Mouse (Mus musculus) embryonic facial prominence, embryonic 11.5 days (tissue): Measurements from ENCODE around the gene Hectd1. TPM values are rescaled to one million over a fixed set of nuclear protein-coding genes. Genes with fewer than 3 reads are reported as not detected.

Experiments used
- ATAC-seq: fragments of 200-750 bp; cut with Nextera tagmentation; replicated peaks from 2 replicates; pipeline ENCODE4 v1.8.0; 2017; ENCODE audit warnings: low read depth; ENCODE audit not compliant: insufficient number of reproducible peaks, low FRiP score, low TSS enrichment
- DNase-seq: peaks from one replicate; pipeline ENCODE4 v3.0.0-alpha.2; 2015; ENCODE audit warnings: low spot score
- H3K27ac ChIP-seq: fragments of 300-500 bp; sonication (generic); replicated peaks from 2 replicates; pipeline ENCODE4 v1.5.1; 2014; ENCODE audit warnings: mild to moderate bottlenecking, low read depth, low read length, control low read depth
- H3K27me3 ChIP-seq: fragments of 300-500 bp; sonication (generic); 2 replicates; pipeline ENCODE4 v1.6.1; 2014; ENCODE audit warnings: mild to moderate bottlenecking, low read length, moderate library complexity, mixed read lengths; ENCODE audit not compliant: control insufficient read depth, insufficient read depth
- H3K36me3 ChIP-seq: fragments of 300-500 bp; sonication (generic); replicated peaks from 2 replicates; pipeline ENCODE4 v1.6.1; 2014; ENCODE audit warnings: low read depth, mild to moderate bottlenecking, low read length, moderate library complexity, mixed read lengths; ENCODE audit not compliant: control insufficient read depth, insufficient read depth
- H3K4me1 ChIP-seq: fragments of 300-500 bp; sonication (generic); 2 replicates; pipeline ENCODE4 v1.6.1; 2014; ENCODE audit warnings: low read length, mixed read lengths; ENCODE audit not compliant: control insufficient read depth, insufficient read depth
- H3K4me2 ChIP-seq: fragments of 300-500 bp; sonication (generic); 2 replicates; pipeline ENCODE4 v1.6.1; 2014; ENCODE audit warnings: low read depth, mild to moderate bottlenecking, control low read depth, low read length, moderate library complexity
- H3K4me3 ChIP-seq: fragments of 300-500 bp; sonication (generic); 2 replicates; pipeline ENCODE4 v1.5.1; 2014; ENCODE audit warnings: low read depth, low read length, control low read depth
- H3K9ac ChIP-seq: fragments of 300-500 bp; sonication (generic); replicated peaks from 2 replicates; pipeline ENCODE4 v1.6.1; 2014; ENCODE audit warnings: mild to moderate bottlenecking, control low read depth, low read length
- H3K9me3 ChIP-seq: fragments of 300-500 bp; sonication (generic); replicated peaks from 2 replicates; pipeline ENCODE4 v1.6.1; 2016; ENCODE audit warnings: mild to moderate bottlenecking, low read length, inconsistent platforms, mixed read lengths; ENCODE audit not compliant: control insufficient read depth
- WGBS: fragments of 180-500 bp; shearing (Covaris S2); extraction: QIAGEN DNeasy Blood & Tissue Kit; methylation state at CpG from one replicate; pipeline ENCODE4 v1.1.7; 2014; 5-methylcytosine and 5-hydroxymethylcytosine counted together
- polyA plus RNA-seq: library from polyadenylated mRNA; unstranded; fragments of >200 nt; fragmentation: Nextera tagmentation; extraction: Ambion mirVana; gene quantifications from 2 replicates; pipeline ENCODE4 v1.2.1, GENCODE M21; 2014

The Hectd1 gene
- polyA plus RNA-seq, 1 experiment from 2014 or later = 33.7 TPM

GRCm38 (mm10) chr12:51784842-51785241 is 44.5 kb downstream of the Hectd1 start:
- Histone ChIP-seq H3K36me3 (peaks cover 8% of the 10 kb centered on the region), H3K9ac (no peak overlapping the region), H3K4me1 (no peaks in the 10 kb centered on the region), H3K27ac (no peak overlapping the region), H3K4me2 (no peak overlapping the region), H3K9me3 (no peaks in the 10 kb centered on the region), H3K4me3 (no peak overlapping the region), H3K27me3 (no peaks in the 10 kb centered on the region)
- peak; percentile 36 for DNase-seq
- no peak for ATAC-seq
- 91% methylated on average over 7 of the region's 7 CpGs for WGBS

GRCm38 (mm10) chr12:51768702-51769101 is 60.6 kb downstream of the Hectd1 start:
- H3K36me3 ChIP-seq = peaks cover 11% of the 10 kb centered on the region
- 94% methylated on average over 15 of the region's 15 CpGs for WGBS
- ATAC-seq = no peak
- no peak overlapping the region for H3K4me2 ChIP-seq
- H3K4me3 ChIP-seq = no peak overlapping the region
- no peak for DNase-seq
- no peaks in the 10 kb centered on the region for H3K9me3 ChIP-seq
- no peaks in the 10 kb centered on the region for H3K4me1 ChIP-seq
- no peak overlapping the region for H3K9ac ChIP-seq
- H3K27ac ChIP-seq = no peak overlapping the region
- no peaks in the 10 kb centered on the region for H3K27me3 ChIP-seq

GRCm38 (mm10) chr12:51767454-51767853 is 61.9 kb downstream of the Hectd1 start:
- DNase-seq (no peak), ATAC-seq (no peak)
- H3K36me3 ChIP-seq = peaks cover 11% of the 10 kb centered on the region
- no peaks in the 10 kb centered on the region for H3K27me3 ChIP-seq
- no peaks in the 10 kb centered on the region for H3K9me3 ChIP-seq
- no peaks in the 10 kb centered on the region for H3K4me1 ChIP-seq
- WGBS = 94% methylated on average over 4 of the region's 4 CpGs
- no peak overlapping the region for H3K4me3 ChIP-seq
- no peak overlapping the region for H3K27ac ChIP-seq
- no peak overlapping the region for H3K4me2 ChIP-seq
- no peak overlapping the region for H3K9ac ChIP-seq

- Histone ChIP-seq H3K9me3 (no peaks in the 10 kb centered on the region), H3K4me1 (no peaks in the 10 kb centered on the region), H3K9ac (no peak overlapping the region), H3K4me3 (no peak overlapping the region), H3K27ac (no peak overlapping the region), H3K4me2 (no peak overlapping the region), H3K36me3 (peaks cover 3% of the 10 kb centered on the region; the same call in 1 of the 2 replicates), H3K27me3 (no peaks in the 10 kb centered on the region)
- ATAC-seq (no peak), DNase-seq (no peak)
- 95% methylated on average over 3 of the region's 3 CpGs for WGBS
Observed at GRCm38 (mm10) chr12:51759374-51759773, 70.0 kb downstream of the Hectd1 start.

DNA sequence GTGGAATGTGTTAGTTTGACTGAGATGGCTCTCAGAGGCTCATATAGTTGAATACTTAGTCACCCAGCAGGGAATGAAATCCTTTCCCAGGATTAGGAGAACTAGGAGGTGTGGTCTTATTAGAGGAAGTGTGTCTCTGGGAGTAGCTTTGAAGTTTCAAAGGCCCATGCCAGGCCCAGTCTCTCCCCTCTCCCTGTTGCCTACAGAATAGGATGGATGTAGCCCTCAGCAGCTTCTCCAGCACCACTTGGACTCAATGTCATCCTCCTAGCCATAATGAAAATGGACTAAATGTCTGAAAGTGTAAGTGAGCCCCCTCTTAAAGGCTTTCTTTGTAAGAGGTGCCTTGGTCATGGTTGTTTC is 72.8 kb downstream of the Hectd1 start:
- Histone ChIP-seq H3K4me1 (no peaks in the 10 kb centered on the region), H3K36me3 (peaks cover 3% of the 10 kb centered on the region; the same call in 1 of the 2 replicates)

DNA sequence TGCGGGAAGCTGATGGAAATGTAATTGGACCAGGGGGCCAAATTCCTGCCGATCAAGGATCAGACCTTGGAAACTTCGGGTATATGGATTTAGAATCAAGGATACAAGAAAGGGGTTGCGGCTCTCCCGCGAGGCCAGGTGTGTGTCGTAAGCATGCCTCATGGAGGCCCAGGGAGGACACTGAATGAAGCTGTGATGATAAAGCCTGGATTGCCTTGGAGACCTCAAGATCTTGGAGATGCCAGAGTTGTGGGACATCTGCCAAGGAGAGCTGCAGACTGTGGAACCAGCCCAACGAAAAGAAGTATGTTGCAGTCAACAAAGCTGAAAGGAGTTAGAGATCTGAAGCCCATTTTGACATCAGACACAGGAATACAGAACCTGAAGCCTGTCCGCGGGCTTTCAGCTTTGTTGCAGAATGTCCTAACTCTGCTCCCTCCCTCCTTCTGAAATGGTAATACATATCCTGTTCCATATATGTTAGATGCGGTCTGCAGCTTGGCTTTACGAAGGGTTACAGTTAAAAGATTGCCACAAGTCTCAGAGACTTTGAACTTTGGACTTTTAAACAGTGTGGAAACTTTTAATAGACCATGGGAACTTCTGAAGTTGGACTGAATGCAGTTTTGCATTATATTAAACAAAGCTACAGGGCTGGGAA is 73.3 kb downstream of the Hectd1 start:
- ATAC-seq (no peak), DNase-seq (no peak)
- Histone ChIP-seq H3K4me3 (no peak overlapping the region), H3K9ac (no peak overlapping the region), H3K27ac (no peak overlapping the region), H3K27me3 (no peaks in the 10 kb centered on the region), H3K4me1 (no peaks in the 10 kb centered on the region), H3K4me2 (no peak overlapping the region), H3K9me3 (no peaks in the 10 kb centered on the region), H3K36me3 (peaks cover 3% of the 10 kb centered on the region)
- WGBS = 93% methylated on average over 12 of the region's 12 CpGs

More for the DNA sequence above, 72.8 kb downstream of the Hectd1 start:
- H3K27ac ChIP-seq = no peak overlapping the region
- H3K9me3 ChIP-seq = no peaks in the 10 kb centered on the region
- H3K4me3 ChIP-seq = no peak overlapping the region
- ATAC-seq (no peak), DNase-seq (no peak)
- H3K9ac ChIP-seq = no peak overlapping the region
- no peaks in the 10 kb centered on the region for H3K27me3 ChIP-seq
- H3K4me2 ChIP-seq = no peak overlapping the region

DNA sequence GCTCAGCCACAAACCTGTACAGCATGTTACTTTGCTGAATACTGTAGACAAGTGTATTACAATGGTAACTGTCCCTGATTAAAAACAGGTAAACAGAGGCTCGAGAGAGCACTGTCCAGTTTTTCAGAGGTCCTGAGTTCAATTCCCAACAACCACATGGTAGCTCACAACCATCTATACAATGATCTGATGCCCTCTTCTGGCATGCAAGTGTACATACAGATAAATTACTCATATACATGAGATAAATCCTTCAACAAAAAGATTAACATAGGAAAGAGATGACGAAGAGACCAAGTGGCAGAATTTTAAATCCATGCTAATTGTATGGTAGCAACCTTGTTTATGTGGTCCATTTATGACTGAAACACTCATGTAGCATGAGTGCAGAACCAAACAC is 82.0 kb downstream of the Hectd1 start:
- Histone ChIP-seq H3K9me3 (no peaks in the 10 kb centered on the region), H3K27ac (no peak overlapping the region), H3K4me2 (no peak overlapping the region), H3K36me3 (peaks cover 9% of the 10 kb centered on the region), H3K4me3 (no peak overlapping the region), H3K27me3 (no peaks in the 10 kb centered on the region), H3K9ac (no peak overlapping the region), H3K4me1 (no peaks in the 10 kb centered on the region)
- DNase-seq (no peak), ATAC-seq (no peak)
- 89% methylated on average over 2 of the region's 2 CpGs for WGBS

DNA sequence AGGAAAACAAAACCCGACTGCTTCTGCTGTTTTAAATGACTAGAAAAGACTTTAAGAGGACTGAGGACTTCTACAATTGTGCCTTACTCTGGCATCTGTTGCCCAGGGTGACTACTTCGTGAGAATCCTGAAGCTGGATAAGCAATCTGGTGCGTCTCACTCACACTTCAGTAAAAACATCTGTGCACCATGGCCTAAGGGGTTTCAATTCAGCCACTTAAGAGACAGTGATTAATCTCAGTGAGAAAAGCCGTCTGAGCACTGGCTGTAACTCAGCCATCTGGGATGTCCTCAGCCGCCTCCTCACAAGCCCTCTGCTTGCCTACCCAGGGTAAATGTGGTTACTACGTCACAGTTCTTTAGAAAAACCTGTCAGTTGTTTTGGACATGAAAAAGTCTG is 84.4 kb downstream of the Hectd1 start:
- Histone ChIP-seq H3K36me3 (peaks cover 5% of the 10 kb centered on the region), H3K4me2 (no peak overlapping the region), H3K27me3 (no peaks in the 10 kb centered on the region), H3K4me3 (no peak overlapping the region), H3K27ac (no peak overlapping the region), H3K4me1 (no peaks in the 10 kb centered on the region), H3K9ac (no peak overlapping the region), H3K9me3 (no peaks in the 10 kb centered on the region)
- no peak for DNase-seq
- ATAC-seq = peak; percentile 75; the same call in 1 of the 2 replicates
- 47% methylated on average over 6 of the region's 6 CpGs for WGBS
